Mouse (Mus musculus) kidney, postnatal 10 days (tissue): ENCODE results near the gene Fads2.
"Not testable (repeated sequence)": the region's sequence is repeated elsewhere in the genome, so short reads cannot be mapped to it uniquely, and the experiment has no call there.

Experiments
- DNase-seq: peaks from one replicate; pipeline ENCODE4 v3.0.0; 2021; ENCODE audit warnings: mixed read lengths

The Fads2 gene

GRCm38 (mm10) chr19:10101341-10102053 lies at the start of gene Fads2:
Fads2 (minus strand) TSS chr19:10101746.
- DNase-seq, result peak; percentile 95

- DNase-seq, result no peak
These were observed 47.6 kb upstream of the Fads2 start for GRCm38 (mm10) chr19:10149189-10149588.

GRCm38 (mm10) chr19:10148555-10148954 lies 47.0 kb upstream of the Fads2 start:
- no peak for DNase-seq

- DNase-seq, result no peak
These were observed 42.9 kb upstream of the Fads2 start for GRCm38 (mm10) chr19:10144464-10144863.

GRCm38 (mm10) chr19:10143667-10144066 lies 42.1 kb upstream of the Fads2 start:
- DNase-seq, result no peak

GRCm38 (mm10) chr19:10139736-10140135 lies 38.2 kb upstream of the Fads2 start:
- DNase-seq, result no peak

- DNase-seq, result peak; percentile 50
These were observed 35.9 kb upstream of the Fads2 start for GRCm38 (mm10) chr19:10137423-10137822.

- DNase-seq, result peak; percentile 87
These were observed 33.1 kb upstream of the Fads2 start for GRCm38 (mm10) chr19:10134692-10135091.

- not testable (repeated sequence) for DNase-seq
These were observed 28.0 kb upstream of the Fads2 start for GRCm38 (mm10) chr19:10129547-10129946.

- no peak for DNase-seq
These were observed 25.1 kb upstream of the Fads2 start for GRCm38 (mm10) chr19:10126479-10127250.

- no peak for DNase-seq
These were observed 22.5 kb upstream of the Fads2 start for GRCm38 (mm10) chr19:10123892-10124634.

GRCm38 (mm10) chr19:10122021-10122631 lies 20.6 kb upstream of the Fads2 start:
- DNase-seq, result no peak

- no peak for DNase-seq
These were observed 15.1 kb upstream of the Fads2 start for GRCm38 (mm10) chr19:10116641-10117040.

GRCm38 (mm10) chr19:10115373-10116158 lies 14.0 kb upstream of the Fads2 start:
- DNase-seq, result no peak

- peak; percentile 17 for DNase-seq
These were observed 11.4 kb upstream of the Fads2 start for GRCm38 (mm10) chr19:10112956-10113355.

GRCm38 (mm10) chr19:10108666-10109065 lies 7.1 kb upstream of the Fads2 start:
- no peak for DNase-seq

GRCm38 (mm10) chr19:10108129-10108528 lies 6.6 kb upstream of the Fads2 start:
- DNase-seq, result no peak

- DNase-seq, result no peak
These were observed 5.6 kb upstream of the Fads2 start for GRCm38 (mm10) chr19:10107051-10107611.

GRCm38 (mm10) chr19:10106634-10107033 lies 5.1 kb upstream of the Fads2 start:
- no peak for DNase-seq

GRCm38 (mm10) chr19:10105034-10105493 lies 3.5 kb upstream of the Fads2 start:
- DNase-seq, result no peak

- no peak for DNase-seq
These were observed 2.7 kb upstream of the Fads2 start for GRCm38 (mm10) chr19:10104234-10104633.
